Mouse (Mus musculus) E14TG2a.4 (cell line): ENCODE measurements around the gene Afg1l.

Experiments
- CTCF ChIP-seq: conservative IDR thresholded peaks from 2 replicates; pipeline ENCODE4 v1.5.1; 2014; ENCODE audit warnings: low read length
- POU5F1 ChIP-seq: IDR thresholded peaks from 2 replicates; pipeline ENCODE4 v1.6.1; 2014; ENCODE audit warnings: low read length, borderline replicate concordance

- TF ChIP-seq CTCF (no peak), POU5F1 (no peak)
Measured at GRCm38 (mm10) chr10:42501161-42501560, 22.8 kb upstream of the Afg1l start.
